Mouse (Mus musculus): ENCODE data around the gene Kcp. TPM values are rescaled to one million over a fixed set of nuclear protein-coding genes. Genes with fewer than 3 reads are reported as not detected.

Gene Kcp
- polyA plus RNA-seq, 1 experiment from 2014 or later: 16.9 TPM

DNA sequence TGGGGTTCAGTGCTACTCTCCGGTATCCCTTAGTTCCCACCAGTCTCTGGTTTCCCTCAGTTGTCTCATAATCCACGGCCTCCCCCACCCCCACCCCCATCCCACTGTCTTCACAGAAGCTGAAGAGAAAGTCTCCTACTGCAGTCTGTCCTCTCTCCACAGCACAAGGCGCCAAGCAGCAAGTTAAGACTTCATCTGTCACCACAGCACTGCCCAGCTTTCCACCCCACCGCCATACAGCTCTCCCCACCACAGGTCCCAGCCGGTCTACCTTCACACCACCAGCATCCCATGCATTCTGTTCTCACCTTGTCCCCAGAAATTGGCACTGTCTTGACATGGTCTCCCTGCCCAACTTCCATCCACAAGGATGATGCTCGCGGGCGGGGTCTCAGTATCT is 918 bp downstream of the Kcp start:
- Histone ChIP-seq H3K27ac (ENCODE audit: low read length) (no peak overlapping the region), H3K9ac (ENCODE audit: low read length) (peak overlapping the region; percentile 74), H3K4me1 (ENCODE audit: control insufficient read depth, insufficient read depth, low read length) (peaks cover 17% of the 10 kb centered on the region), H3K36me3 (ENCODE audit: control insufficient read depth, insufficient read depth, low read length) (no peaks in the 10 kb centered on the region), H3K27me3 (ENCODE audit: control insufficient read depth, insufficient read depth, low read length) (no peaks in the 10 kb centered on the region), H3K9me3 (replicated peaks; ENCODE audit: control insufficient read depth, low read length) (no peaks in the 10 kb centered on the region), H3K4me2 (ENCODE audit: low read depth, low read length) (peak overlapping the region; percentile 70), H3K4me3 (replicated peaks; ENCODE audit: low read length) (peak overlapping the region; percentile 66)
- peak; percentile 7; the same call in 1 of the 2 replicates for ATAC-seq (ENCODE audit: insufficient read depth, low FRiP score)
- 24% methylated on average over 8 of the region's 8 CpGs for WGBS

DNA sequence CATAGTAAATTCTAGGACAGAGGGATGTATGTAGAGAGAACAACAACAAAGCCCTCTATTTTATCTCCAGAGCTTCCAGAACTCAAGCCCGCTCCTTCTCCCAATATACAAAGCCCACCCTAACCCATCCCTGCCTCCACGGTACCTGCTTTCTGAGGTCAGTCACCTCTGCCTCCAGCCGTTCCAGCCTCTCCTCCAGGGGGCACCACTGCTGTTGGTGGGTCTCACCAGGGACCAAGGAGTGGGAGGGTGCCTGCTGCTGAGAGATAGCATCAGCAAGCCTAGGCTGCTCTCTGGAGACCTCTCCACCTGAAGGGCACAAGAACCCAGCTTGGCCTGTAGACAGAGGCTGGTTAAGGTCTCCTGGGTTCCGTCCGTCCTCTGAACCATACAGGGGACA is 2.3 kb downstream of the Kcp start:
- 90% methylated on average over 5 of the region's 5 CpGs for WGBS
- H3K9ac ChIP-seq (ENCODE audit: low read length): no peak overlapping the region

DNA sequence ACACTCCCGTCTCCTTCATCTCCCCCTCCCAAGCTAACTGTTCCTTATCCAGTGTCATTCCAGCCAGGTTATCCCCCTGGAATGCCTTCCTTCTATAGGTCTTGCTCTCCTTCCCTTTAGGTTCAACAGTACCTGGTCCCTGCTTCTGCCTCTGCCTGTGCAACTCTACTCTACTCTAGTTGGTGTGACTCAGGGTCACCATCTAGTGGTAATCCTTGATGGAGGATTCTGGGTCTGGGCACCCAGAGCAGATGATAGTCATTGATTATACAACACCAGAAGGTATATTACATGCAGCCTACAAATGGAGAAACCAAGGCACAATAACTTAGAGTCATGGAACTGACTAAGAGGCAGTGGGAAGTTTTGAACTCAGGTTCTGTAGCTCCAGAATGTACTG is 6.2 kb downstream of the Kcp start:
- Histone ChIP-seq H3K9ac (ENCODE audit: low read length) (no peak overlapping the region), H3K27ac (ENCODE audit: low read length) (no peak overlapping the region), H3K4me1 (ENCODE audit: control insufficient read depth, insufficient read depth, low read length) (0 out of 2 replicates have a peak, but pooled peaks cover 5% of the 10 kb centered on the region), H3K36me3 (ENCODE audit: control insufficient read depth, insufficient read depth, low read length) (no peaks in the 10 kb centered on the region), H3K4me3 (replicated peaks; ENCODE audit: low read length) (no peak overlapping the region), H3K27me3 (ENCODE audit: control insufficient read depth, insufficient read depth, low read length) (no peaks in the 10 kb centered on the region), H3K4me2 (ENCODE audit: low read depth, low read length) (no peak overlapping the region), H3K9me3 (replicated peaks; ENCODE audit: control insufficient read depth, low read length) (no peaks in the 10 kb centered on the region)
- ATAC-seq (ENCODE audit: insufficient read depth, low FRiP score): no peak
- 84% methylated on average over 1 of the region's 1 CpGs for WGBS

More for the DNA sequence above, 2.3 kb downstream of the Kcp start:
- peaks cover 17% of the 10 kb centered on the region for H3K4me1 ChIP-seq (ENCODE audit: control insufficient read depth, insufficient read depth, low read length)
- H3K27me3 ChIP-seq (ENCODE audit: control insufficient read depth, insufficient read depth, low read length): no peaks in the 10 kb centered on the region
- no peaks in the 10 kb centered on the region for H3K9me3 ChIP-seq (replicated peaks; ENCODE audit: control insufficient read depth, low read length)
- no peaks in the 10 kb centered on the region for H3K36me3 ChIP-seq (ENCODE audit: control insufficient read depth, insufficient read depth, low read length)
- H3K4me2 ChIP-seq (ENCODE audit: low read depth, low read length): no peak overlapping the region
- no peak overlapping the region for H3K4me3 ChIP-seq (replicated peaks; ENCODE audit: low read length)
- ATAC-seq (ENCODE audit: insufficient read depth, low FRiP score): no peak
- H3K27ac ChIP-seq (ENCODE audit: low read length): no peak overlapping the region

DNA sequence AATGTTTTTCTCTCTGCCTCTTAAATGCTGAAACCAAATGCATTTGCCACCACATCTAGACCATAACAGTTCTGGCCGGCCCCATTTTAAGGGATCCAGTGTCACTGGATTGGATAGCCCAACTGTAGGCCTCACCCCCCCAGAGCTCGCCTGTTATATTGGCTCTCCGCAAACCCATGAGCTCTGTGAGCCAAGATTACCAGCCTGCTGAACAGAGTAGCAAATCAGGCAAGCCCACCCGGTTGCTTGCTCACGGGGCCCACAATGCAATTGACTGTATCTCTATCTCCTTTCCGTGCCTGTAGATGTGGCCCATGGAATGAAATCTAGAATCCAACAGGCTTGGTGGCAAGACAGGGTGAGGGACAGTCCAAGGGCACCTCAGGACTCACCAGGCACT is 6.9 kb downstream of the Kcp start:
- 92% methylated on average over 6 of the region's 6 CpGs for WGBS

DNA sequence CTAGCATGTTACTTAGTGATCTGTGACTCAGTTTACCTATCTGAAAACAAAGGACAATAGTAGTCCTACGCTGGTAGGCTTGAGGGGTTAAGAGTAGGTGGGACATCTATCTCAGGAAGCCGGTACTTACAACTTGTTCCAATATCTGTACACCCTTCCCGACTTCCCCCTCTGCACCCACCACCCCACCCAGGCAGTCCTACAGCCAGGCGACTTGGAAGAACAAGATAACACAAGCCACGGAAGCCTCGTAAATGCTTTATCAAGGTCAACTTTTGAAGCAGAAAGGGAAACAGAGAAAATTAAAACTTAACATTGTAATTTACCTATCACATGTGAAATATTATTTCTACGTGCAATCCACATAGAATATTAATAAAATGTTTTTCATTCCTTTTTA is 7.6 kb downstream of the Kcp start:
- no peaks in the 10 kb centered on the region for H3K9me3 ChIP-seq (replicated peaks; ENCODE audit: control insufficient read depth, low read length)
- no peaks in the 10 kb centered on the region for H3K4me1 ChIP-seq (ENCODE audit: control insufficient read depth, insufficient read depth, low read length)
- no peaks in the 10 kb centered on the region for H3K36me3 ChIP-seq (ENCODE audit: control insufficient read depth, insufficient read depth, low read length)
- no peaks in the 10 kb centered on the region; the same call in 1 of the 2 replicates for H3K27me3 ChIP-seq (ENCODE audit: control insufficient read depth, insufficient read depth, low read length)
- ATAC-seq (ENCODE audit: insufficient read depth, low FRiP score): no peak
- H3K4me3 ChIP-seq (replicated peaks; ENCODE audit: low read length): no peak overlapping the region
- H3K9ac ChIP-seq (ENCODE audit: low read length): no peak overlapping the region
- H3K4me2 ChIP-seq (ENCODE audit: low read depth, low read length): no peak overlapping the region
- 85% methylated on average over 7 of the region's 7 CpGs for WGBS
- no peak overlapping the region for H3K27ac ChIP-seq (ENCODE audit: low read length)

More for the DNA sequence above, 6.9 kb downstream of the Kcp start:
- Histone ChIP-seq H3K9ac (ENCODE audit: low read length) (no peak overlapping the region), H3K36me3 (ENCODE audit: control insufficient read depth, insufficient read depth, low read length) (no peaks in the 10 kb centered on the region), H3K27ac (ENCODE audit: low read length) (no peak overlapping the region), H3K27me3 (ENCODE audit: control insufficient read depth, insufficient read depth, low read length) (no peaks in the 10 kb centered on the region; the same call in 1 of the 2 replicates), H3K4me3 (replicated peaks; ENCODE audit: low read length) (no peak overlapping the region), H3K4me1 (ENCODE audit: control insufficient read depth, insufficient read depth, low read length) (no peaks in the 10 kb centered on the region), H3K9me3 (replicated peaks; ENCODE audit: control insufficient read depth, low read length) (no peaks in the 10 kb centered on the region), H3K4me2 (ENCODE audit: low read depth, low read length) (no peak overlapping the region)
- ATAC-seq (ENCODE audit: insufficient read depth, low FRiP score): no peak

DNA sequence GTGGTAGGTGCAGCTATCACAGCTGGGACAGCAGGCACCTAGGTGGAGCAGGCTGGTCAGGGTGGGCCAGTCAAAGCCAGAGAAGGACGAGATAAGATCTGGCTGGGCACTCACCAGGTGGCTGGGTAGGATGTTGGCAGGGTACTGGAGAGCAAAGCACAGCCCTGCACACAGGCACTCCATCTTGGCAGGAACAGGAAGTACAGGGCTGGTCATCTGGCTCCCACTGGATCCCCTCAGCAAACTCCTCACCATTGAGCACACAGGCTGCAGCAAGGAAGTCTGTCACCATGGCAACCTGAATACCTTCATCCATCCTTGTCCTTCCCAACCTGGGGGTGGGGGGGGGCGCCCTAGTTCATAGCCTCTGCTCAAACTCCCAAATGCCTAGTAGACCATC is 10.0 kb downstream of the Kcp start:
- H3K9ac ChIP-seq (ENCODE audit: low read length): no peak overlapping the region
- H3K4me3 ChIP-seq (replicated peaks; ENCODE audit: low read length): no peak overlapping the region
- no peaks in the 10 kb centered on the region; the same call in 1 of the 2 replicates for H3K27me3 ChIP-seq (ENCODE audit: control insufficient read depth, insufficient read depth, low read length)
- H3K27ac ChIP-seq (ENCODE audit: low read length): no peak overlapping the region
- ATAC-seq (ENCODE audit: insufficient read depth, low FRiP score): no peak
- H3K4me2 ChIP-seq (ENCODE audit: low read depth, low read length): no peak overlapping the region
- WGBS: 42% methylated on average over 2 of the region's 2 CpGs
- H3K4me1 ChIP-seq (ENCODE audit: control insufficient read depth, insufficient read depth, low read length): no peaks in the 10 kb centered on the region
- no peaks in the 10 kb centered on the region for H3K36me3 ChIP-seq (ENCODE audit: control insufficient read depth, insufficient read depth, low read length)
- H3K9me3 ChIP-seq (replicated peaks; ENCODE audit: control insufficient read depth, low read length): no peaks in the 10 kb centered on the region

DNA sequence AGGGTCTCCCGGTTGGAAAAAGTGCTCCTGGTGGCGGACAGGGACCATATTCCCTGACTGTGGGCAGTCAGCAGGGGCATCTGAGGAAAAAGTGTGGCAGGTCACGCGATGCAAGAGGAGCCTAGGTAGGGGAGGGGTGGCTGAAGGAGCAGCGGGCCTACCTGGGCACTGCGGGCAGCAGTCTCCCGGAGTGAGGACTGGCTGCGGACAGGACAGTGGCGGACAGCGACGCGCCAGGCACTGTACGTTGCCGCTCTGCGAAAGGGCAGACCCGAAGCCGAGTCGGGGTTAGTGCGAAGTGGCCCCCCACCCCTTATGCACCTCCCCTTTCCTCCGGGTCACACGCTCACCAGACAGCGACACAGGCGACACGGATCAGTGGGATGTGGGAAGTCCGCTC is 11.5 kb downstream of the Kcp start:
- no peak overlapping the region for H3K4me3 ChIP-seq (replicated peaks; ENCODE audit: low read length)
- H3K9ac ChIP-seq (ENCODE audit: low read length): no peak overlapping the region
- H3K9me3 ChIP-seq (replicated peaks; ENCODE audit: control insufficient read depth, low read length): no peaks in the 10 kb centered on the region
- WGBS: 37% methylated on average over 25 of the region's 25 CpGs
- no peak overlapping the region for H3K4me2 ChIP-seq (ENCODE audit: low read depth, low read length)
- no peak for ATAC-seq (ENCODE audit: insufficient read depth, low FRiP score)
- no peaks in the 10 kb centered on the region for H3K4me1 ChIP-seq (ENCODE audit: control insufficient read depth, insufficient read depth, low read length)
- no peak overlapping the region for H3K27ac ChIP-seq (ENCODE audit: low read length)
- H3K36me3 ChIP-seq (ENCODE audit: control insufficient read depth, insufficient read depth, low read length): no peaks in the 10 kb centered on the region
- H3K27me3 ChIP-seq (ENCODE audit: control insufficient read depth, insufficient read depth, low read length): no peaks in the 10 kb centered on the region; the same call in 1 of the 2 replicates

DNA sequence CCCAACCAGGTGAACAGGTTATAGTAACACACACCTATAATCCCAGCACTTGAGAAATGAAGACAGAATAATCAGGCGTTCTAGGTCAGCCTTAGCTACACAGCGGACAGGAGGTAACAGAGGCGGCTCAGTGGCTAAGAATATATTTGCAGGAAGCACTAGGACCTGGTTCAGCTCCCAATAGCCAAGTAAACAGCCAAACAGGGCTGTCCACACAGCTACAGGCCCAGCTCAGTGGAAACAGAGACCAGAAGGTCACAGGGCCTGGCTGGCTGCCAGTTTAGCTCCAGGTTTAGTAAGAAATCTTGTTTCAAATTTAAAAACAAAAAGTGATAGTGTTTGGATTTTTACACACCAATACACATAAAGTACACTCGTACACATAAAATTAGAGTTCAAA is 13.7 kb downstream of the Kcp start:
- no peak overlapping the region for H3K27ac ChIP-seq (ENCODE audit: low read length)
- no peaks in the 10 kb centered on the region; the same call in 1 of the 2 replicates for H3K27me3 ChIP-seq (ENCODE audit: control insufficient read depth, insufficient read depth, low read length)
- 73% methylated on average over 4 of the region's 4 CpGs for WGBS
- no peaks in the 10 kb centered on the region for H3K9me3 ChIP-seq (replicated peaks; ENCODE audit: control insufficient read depth, low read length)
- H3K36me3 ChIP-seq (ENCODE audit: control insufficient read depth, insufficient read depth, low read length): no peaks in the 10 kb centered on the region
- H3K9ac ChIP-seq (ENCODE audit: low read length): no peak overlapping the region
- H3K4me2 ChIP-seq (ENCODE audit: low read depth, low read length): no peak overlapping the region
- no peak overlapping the region for H3K4me3 ChIP-seq (replicated peaks; ENCODE audit: low read length)
- no peak for ATAC-seq (ENCODE audit: insufficient read depth, low FRiP score)
- no peaks in the 10 kb centered on the region for H3K4me1 ChIP-seq (ENCODE audit: control insufficient read depth, insufficient read depth, low read length)

DNA sequence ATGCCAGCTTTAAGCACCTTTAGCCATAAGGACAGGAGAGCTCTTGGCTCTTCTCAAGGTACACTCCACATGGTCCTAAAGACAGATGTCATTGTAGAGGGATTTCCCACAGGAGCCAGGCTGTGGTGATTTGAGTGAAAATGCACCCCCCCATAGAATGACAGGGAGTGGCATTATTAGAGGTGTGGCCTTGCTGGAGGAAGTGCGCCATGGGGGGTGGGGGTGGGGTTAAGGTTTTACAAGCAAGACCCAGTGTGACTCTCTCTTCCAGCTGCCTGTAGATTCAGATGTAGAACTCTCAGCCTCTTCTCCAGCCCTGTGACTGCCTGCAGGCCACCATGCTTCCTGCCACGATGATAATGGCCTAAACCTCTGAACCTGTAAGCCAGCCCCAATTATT is 21.8 kb downstream of the Kcp start:
- H3K4me1 ChIP-seq (ENCODE audit: control insufficient read depth, insufficient read depth, low read length): no peaks in the 10 kb centered on the region
- no peak overlapping the region for H3K27ac ChIP-seq (ENCODE audit: low read length)
- 62% methylated on average over 2 of the region's 2 CpGs for WGBS
- H3K4me3 ChIP-seq (replicated peaks; ENCODE audit: low read length): no peak overlapping the region
- H3K27me3 ChIP-seq (ENCODE audit: control insufficient read depth, insufficient read depth, low read length): no peaks in the 10 kb centered on the region
- no peak for ATAC-seq (ENCODE audit: insufficient read depth, low FRiP score)
- H3K4me2 ChIP-seq (ENCODE audit: low read depth, low read length): no peak overlapping the region
- H3K9ac ChIP-seq (ENCODE audit: low read length): no peak overlapping the region
- no peaks in the 10 kb centered on the region for H3K9me3 ChIP-seq (replicated peaks; ENCODE audit: control insufficient read depth, low read length)
- no peaks in the 10 kb centered on the region for H3K36me3 ChIP-seq (ENCODE audit: control insufficient read depth, insufficient read depth, low read length)
